Mouse (Mus musculus) embryonic fibroblast, embryonic 13.5 days (primary cell): Measurements from ENCODE around the gene Chaf1a. TPM values are rescaled to one million over a fixed set of nuclear protein-coding genes. Genes with fewer than 3 reads are reported as not detected.
"Not testable (repeated sequence)": the region's sequence is repeated elsewhere in the genome, so short reads cannot be mapped to it uniquely, and the experiment has no call there.

Experiments
- H3K27ac ChIP-seq: 2 replicates; pipeline ENCODE4 v1.5.1; 2012; ENCODE audit warnings: low read length, control low read depth, inconsistent platforms; ENCODE audit not compliant: insufficient read depth
- H3K4me1 ChIP-seq: 2 replicates; pipeline ENCODE4 v1.6.1; 2011; ENCODE audit warnings: low read length; ENCODE audit not compliant: control insufficient read depth, insufficient read depth
- H3K4me3 ChIP-seq: 2 replicates; pipeline ENCODE4 v1.5.1; 2011; ENCODE audit warnings: mild to moderate bottlenecking, control low read depth, low read length; ENCODE audit not compliant: insufficient read depth
- CTCF ChIP-seq: IDR thresholded peaks from 2 replicates; pipeline ENCODE4 v1.5.1; 2011; ENCODE audit warnings: mild to moderate bottlenecking, control low read depth, low read length, moderate library complexity, borderline replicate concordance; ENCODE audit not compliant: insufficient read depth
- POLR2A ChIP-seq: IDR thresholded peaks from 2 replicates; pipeline ENCODE4 v1.6.1; 2011; ENCODE audit warnings: low read depth, mild to moderate bottlenecking, control low read depth, low read length, moderate library complexity
- polyA plus RNA-seq: library from polyadenylated mRNA; stranded (reverse); fragments of >200 nt; gene quantifications from 2 replicates; pipeline ENCODE4 v1.2.4, GENCODE M21; 2011; ENCODE audit warnings: low read depth; ENCODE audit not compliant: missing spikeins, insufficient read length

The Chaf1a gene
- polyA plus RNA-seq, 1 experiment: 13.9 TPM

DNA sequence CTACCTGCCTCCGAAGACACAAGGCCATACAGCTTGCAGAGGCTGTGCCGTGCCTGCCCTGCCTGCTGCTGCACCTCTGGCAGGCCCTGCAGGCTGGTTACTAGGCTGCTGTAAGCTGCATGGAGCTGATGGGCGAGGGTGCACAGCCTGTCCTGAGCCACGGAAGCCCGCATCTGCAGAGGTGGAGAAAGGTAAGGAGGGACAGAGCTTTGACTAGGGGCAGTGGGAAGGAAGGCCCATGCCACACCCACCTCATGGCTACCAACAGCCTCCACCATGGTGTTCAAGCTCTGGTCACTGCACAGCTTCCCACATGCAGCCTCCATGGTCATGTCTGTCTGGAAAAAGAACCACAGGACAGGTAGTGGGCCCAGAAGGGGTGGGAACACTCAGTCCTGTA is 61.9 kb downstream of the Chaf1a start:
- no peak overlapping the region for H3K27ac ChIP-seq
- H3K4me1 ChIP-seq: no peaks in the 10 kb centered on the region
- no peak overlapping the region for H3K4me3 ChIP-seq
- TF ChIP-seq CTCF (no peak), POLR2A (no peak)

DNA sequence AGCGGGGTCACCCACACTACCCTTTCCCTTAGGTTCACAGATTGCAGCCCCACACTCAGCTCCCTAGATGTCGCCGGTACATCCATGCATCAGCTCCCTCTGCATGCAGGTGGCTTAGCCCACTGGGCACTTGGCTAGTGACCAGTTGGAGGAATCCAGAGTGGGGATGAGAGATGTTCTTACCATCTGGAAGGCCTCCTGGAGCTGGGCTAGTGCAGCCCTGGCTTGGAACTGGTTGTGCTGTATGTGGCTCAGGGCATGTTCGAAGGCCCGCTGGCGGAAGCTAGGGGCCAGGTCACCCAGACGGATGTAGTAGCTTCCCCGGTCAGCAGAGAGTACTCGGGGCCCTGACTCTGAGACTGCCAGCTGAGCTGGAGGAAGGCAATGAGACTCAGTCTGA is 62.7 kb downstream of the Chaf1a start:
- H3K4me3 ChIP-seq: no peak overlapping the region
- H3K27ac ChIP-seq: no peak overlapping the region
- TF ChIP-seq POLR2A (no peak), CTCF (no peak)
- no peaks in the 10 kb centered on the region for H3K4me1 ChIP-seq

DNA sequence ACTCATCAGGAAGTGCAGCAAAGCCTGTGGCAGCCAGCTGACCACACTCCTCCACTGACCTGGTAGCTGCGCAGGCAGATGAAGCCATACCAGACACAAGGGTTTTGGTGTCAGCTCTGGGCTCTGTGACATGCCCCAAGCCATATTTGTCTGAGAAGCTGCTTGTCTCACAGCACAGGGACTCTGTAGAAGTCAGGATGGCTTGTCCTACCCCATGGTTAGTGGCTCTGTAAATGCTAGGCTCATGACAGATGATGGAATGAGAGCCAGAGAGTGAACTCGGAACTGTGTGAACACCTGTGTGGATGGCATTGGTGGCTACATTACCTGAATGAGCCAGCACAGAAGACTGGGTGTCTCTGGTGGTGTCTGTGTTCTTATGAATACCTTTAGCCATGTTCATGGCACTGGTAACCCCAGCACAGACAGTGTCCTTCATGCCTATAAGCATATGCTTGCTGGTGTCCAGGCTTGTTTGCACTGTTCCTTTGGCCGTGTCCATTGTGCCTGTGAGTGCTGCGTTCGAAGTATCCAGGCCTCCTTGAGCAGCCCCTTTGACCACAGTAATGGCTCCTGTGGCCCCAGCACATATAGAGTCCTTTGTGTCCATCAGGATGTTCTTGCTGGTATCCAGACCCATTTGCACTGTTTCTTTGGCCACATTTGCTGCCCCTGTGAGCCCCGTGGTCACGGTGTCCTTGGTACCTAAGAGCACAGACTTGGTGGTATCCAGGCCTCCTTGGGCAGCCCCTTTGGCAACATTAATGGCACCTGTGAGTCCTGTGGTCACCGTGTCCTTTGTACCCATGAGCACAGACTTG is 63.4 kb downstream of the Chaf1a start:
- TF ChIP-seq CTCF: no peak
- no peak for TF ChIP-seq POLR2A
- Histone ChIP-seq H3K27ac (no peak overlapping the region), H3K4me1 (no peaks in the 10 kb centered on the region), H3K4me3 (no peak overlapping the region)

DNA sequence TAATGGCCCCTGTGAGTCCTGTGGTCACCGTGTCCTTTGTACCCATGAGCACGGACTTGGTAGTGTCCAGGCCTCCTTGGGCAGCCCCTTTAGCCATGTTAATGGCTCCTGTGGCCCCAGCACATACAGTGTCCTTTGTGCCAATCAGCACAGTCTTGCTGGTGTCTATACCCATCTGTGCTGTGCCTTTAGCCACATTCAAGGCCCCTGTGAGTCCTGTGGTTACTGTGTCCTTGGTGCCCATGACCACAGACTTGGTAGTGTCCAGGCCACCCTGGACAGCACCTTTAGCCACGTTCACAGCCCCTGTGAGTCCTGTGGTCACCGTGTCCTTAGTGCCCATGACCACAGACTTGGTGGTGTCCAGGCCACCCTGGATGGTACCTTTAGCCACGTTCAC is 64.6 kb downstream of the Chaf1a start:
- not testable (repeated sequence) for H3K27ac ChIP-seq, H3K4me1 ChIP-seq, H3K4me3 ChIP-seq

DNA sequence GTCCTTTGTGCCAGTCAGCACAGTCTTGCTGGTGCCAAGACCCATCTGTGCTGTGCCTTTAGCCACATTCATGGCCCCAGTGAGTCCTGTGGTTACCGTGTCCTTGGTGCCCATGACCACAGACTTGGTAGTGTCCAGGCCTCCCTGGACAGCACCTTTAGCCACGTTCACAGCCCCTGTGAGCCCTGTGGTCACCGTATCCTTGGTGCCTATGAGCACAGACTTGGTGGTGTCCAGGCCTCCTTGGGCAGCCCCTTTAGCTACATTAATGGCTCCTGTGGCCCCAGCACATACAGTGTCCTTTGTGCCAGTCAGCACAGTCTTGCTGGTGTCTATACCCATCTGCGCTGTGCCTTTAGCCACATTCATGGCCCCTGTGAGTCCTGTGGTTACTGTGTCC is 66.2 kb downstream of the Chaf1a start:
- H3K27ac ChIP-seq, H3K4me1 ChIP-seq, H3K4me3 ChIP-seq: not testable (repeated sequence)

DNA sequence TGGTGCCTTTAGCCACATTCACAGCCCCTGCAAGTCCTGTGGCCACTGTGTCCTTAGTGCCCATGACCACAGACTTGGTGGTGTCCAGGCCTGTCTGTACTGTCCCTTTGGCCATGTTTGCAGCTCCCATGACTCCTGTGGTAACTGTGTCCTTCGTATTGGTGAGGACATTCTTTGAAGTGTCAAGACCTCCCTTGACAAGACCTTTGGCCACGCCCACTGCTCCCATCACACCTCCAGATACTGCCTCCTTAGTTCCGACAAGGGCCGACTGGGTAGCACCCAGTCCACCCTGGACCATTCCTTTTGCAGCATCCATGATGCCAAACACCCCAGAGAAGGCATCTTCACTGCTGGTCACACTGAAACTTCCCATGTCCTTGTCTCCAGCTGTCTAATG is 66.7 kb downstream of the Chaf1a start:
- no peaks in the 10 kb centered on the region for H3K4me1 ChIP-seq
- H3K27ac ChIP-seq: no peak overlapping the region
- no peak overlapping the region for H3K4me3 ChIP-seq
- no peak for TF ChIP-seq CTCF
- no peak for TF ChIP-seq POLR2A

DNA sequence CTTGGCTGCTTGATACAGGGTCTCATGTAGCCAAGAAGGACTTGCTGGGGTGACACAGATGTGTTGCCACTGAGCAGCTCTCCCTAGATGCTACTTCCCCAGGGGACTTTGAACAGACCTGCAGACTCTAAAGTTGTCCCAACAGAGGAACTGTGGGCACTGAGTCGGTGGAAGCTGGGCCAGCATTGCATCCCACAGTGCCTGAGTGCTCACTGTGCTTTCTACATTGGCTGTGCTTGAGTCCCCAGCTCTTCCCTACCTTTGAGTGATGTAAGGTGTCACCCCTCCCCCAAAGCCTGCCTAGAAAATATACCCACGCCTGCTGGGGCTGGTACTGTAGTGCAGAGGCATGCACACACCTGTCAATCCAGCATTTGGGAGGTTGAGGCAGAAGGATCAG is 67.5 kb downstream of the Chaf1a start:
- no peaks in the 10 kb centered on the region for H3K4me1 ChIP-seq
- H3K4me3 ChIP-seq: no peak overlapping the region
- TF ChIP-seq CTCF (no peak), POLR2A (no peak)
- no peak overlapping the region for H3K27ac ChIP-seq

DNA sequence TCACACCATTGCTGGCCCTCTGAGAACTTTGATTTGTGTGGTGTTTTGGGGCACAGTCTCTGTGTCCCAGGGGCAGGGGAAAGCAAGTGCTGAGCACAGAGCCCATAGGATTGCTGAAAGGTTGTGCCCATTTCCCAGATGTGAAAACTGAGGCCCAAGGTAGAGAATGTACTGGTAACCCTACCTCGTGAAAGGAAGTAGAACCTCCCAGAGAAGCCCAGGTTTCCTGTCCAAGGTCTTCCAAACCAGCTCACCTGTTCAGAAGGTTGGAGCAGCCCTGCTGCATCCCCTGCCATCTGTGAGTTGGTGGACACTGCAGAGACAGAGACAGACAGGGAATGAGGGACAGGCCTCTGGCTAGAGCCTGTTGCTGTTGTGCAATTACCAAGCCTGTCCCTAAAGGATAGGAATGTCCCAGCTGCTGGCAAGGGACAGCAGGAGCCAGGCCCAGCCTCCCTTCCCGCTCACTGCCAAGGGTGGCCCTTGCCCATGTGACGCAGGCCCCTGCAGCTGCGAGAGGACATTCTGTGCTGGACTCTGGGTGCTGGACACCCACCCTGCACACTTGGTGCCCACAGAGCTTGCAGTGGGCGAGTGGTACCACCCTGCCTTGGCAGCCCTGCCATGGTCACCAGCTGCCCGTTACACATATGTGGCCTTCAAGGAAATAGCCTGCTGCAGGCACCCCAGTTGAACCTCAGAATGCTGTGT is 68.2 kb downstream of the Chaf1a start:
- no peaks in the 10 kb centered on the region for H3K4me1 ChIP-seq
- no peak overlapping the region for H3K4me3 ChIP-seq
- H3K27ac ChIP-seq: no peak overlapping the region
- TF ChIP-seq CTCF (no peak), POLR2A (no peak)

DNA sequence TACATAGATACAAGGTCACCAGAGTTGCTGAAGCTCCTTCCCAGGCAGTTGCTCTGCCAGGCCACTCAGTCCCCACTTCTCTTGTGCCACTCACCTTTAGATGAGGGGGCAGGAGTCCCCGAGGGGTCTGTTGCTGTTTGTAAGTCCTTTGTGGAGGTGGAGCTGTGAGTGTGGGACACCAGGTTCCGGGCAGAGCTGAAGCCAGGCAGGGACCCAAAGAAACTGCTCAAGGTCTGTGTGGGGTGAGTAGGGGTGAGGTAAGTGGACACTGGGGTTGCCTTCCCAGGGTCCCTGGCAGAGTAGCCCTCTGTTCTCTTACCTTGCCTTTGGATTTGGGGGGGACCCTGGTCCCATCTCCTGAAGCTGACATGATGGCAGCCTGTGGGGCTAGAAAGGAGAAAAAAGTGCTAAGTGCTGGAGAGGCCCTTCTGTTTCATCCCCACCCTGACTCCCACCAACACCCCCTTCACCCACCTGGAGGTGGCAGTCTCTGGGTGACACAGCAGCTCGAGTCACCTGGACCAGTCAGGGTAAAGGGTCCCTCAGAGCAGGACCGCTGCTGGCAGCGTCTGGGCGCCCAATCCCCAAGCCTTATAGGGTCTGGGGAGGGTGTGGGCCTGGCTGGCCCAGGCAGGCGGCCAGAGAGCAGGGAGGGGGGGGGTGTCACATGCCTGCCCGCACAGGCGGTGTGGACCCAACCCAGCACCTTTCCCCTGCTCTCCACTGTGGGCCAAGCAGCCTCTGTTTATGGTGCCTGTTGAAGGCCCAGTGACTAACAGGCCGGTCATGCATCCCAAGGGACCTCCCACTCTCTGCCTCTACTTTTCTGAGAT is 69.2 kb downstream of the Chaf1a start, which contains the start of gene Plin4:
TSS of gene Plin4 (minus strand) at position 585 of the 833 bp plus-strand sequence.
- Histone ChIP-seq H3K4me1 (no peaks in the 10 kb centered on the region), H3K4me3 (no peak within 1 kb of the TSS), H3K27ac (no peak within 1 kb of the TSS)
- TF ChIP-seq POLR2A: no peak

DNA sequence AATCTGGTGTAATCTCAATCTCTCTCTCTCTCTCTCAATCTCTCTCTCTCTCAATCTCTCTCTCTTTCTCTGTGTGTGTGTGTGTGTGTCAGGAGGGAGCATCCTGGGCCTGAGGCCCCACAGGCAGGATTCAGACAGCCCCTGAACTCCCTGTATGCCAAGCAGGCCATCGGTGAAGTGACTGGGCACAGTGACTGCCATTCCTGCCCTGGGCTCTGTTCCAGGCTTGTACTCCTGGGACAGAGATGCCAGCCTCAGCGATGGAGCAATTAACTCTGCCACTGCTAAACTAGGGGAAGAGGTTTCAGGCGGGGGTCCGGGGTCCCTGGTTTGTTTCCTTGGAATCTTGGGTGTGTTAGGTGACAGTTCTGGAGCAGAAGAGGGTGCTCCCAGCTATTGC is 70.3 kb downstream of the Chaf1a start:
- Histone ChIP-seq H3K4me3 (no peak overlapping the region), H3K27ac (no peak overlapping the region), H3K4me1 (no peaks in the 10 kb centered on the region)
- TF ChIP-seq POLR2A: no peak
- no peak for TF ChIP-seq CTCF
